Mouse (Mus musculus) lung, adult 2 months (tissue): ENCODE results near the gene Gtf2e1.

Experiments
- CTCF ChIP-seq: fragments of 200-500 bp; IDR thresholded peaks from 2 replicates; pipeline ENCODE4 v1.5.1; 2011; ENCODE audit warnings: mild to moderate bottlenecking, low read length, control low read depth; ENCODE audit not compliant: insufficient read depth
- POLR2A ChIP-seq: fragments of 200-500 bp; IDR thresholded peaks from 2 replicates; pipeline ENCODE4 v1.6.1; 2011; ENCODE audit warnings: low read depth, mild to moderate bottlenecking, control low read depth, low read length, borderline replicate concordance; ENCODE audit errors: extremely low read depth

DNA sequence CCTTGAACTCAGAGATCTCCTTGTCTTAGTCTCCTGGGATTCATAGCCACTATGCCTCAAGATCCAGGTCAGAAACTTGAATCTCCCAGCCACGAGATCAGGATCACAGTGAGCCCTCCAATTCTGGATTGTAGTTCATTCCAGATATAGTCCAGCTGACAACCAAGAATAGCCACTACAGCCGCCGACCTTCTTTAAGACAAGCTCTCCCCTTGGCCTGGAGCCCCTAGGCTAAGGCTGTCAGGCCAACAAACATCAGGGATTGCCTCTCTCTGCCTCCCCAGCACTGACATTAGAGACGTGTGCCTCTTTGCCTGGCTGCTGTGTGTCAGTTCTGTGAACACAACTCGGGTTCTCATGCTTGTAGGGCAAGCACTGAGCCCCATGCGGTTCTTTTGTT is 1.2 kb upstream of the Gtf2e1 start:
- no peak for TF ChIP-seq CTCF
- no peak for TF ChIP-seq POLR2A
